Mouse (Mus musculus) midbrain, postnatal 0 days (tissue): ENCODE results near the gene Tmem119. TPM values are rescaled to one million over a fixed set of nuclear protein-coding genes. Genes with fewer than 3 reads are reported as not detected.

Source experiments
- ATAC-seq: fragments of 200-750 bp; cut with Nextera tagmentation; 2 replicates; pipeline ENCODE4 v1.8.0; 2017; ENCODE audit warnings: moderate number of reproducible peaks, mild to moderate bottlenecking, moderate TSS enrichment, moderate library complexity; ENCODE audit not compliant: low FRiP score
- DNase-seq: peaks from one replicate; pipeline ENCODE4 v3.0.0-alpha.2; 2015; ENCODE audit warnings: low spot score
- H3K27ac ChIP-seq: fragments of 300-500 bp; sonication (generic); 2 replicates; pipeline ENCODE4 v1.5.1; 2014; ENCODE audit warnings: low read depth, mild to moderate bottlenecking, low read length, mixed read lengths
- H3K27me3 ChIP-seq: fragments of 300-500 bp; sonication (generic); 2 replicates; pipeline ENCODE4 v1.6.1; 2014; ENCODE audit warnings: low read length, control low read depth, mixed read lengths; ENCODE audit not compliant: insufficient read depth
- H3K36me3 ChIP-seq: fragments of 300-500 bp; sonication (generic); 2 replicates; pipeline ENCODE4 v1.6.1; 2014; ENCODE audit warnings: low read length, control low read depth, mixed read lengths; ENCODE audit not compliant: insufficient read depth
- H3K4me1 ChIP-seq: fragments of 300-500 bp; sonication (generic); 2 replicates; pipeline ENCODE4 v1.6.1; 2014; ENCODE audit warnings: mild to moderate bottlenecking, control low read depth, antibody characterized with exemption, low read length, mixed read lengths; ENCODE audit not compliant: insufficient read depth
- H3K4me2 ChIP-seq: fragments of 300-500 bp; sonication (generic); 2 replicates; pipeline ENCODE4 v1.6.1; 2014; ENCODE audit warnings: low read depth, mild to moderate bottlenecking, low read length, mixed read lengths; ENCODE audit not compliant: poor library complexity, severe bottlenecking
- H3K4me3 ChIP-seq: fragments of 300-500 bp; sonication (generic); 2 replicates; pipeline ENCODE4 v1.5.1; 2014; ENCODE audit warnings: low read depth, mild to moderate bottlenecking, low read length, moderate library complexity
- H3K9ac ChIP-seq: fragments of 300-500 bp; sonication (generic); replicated peaks from 2 replicates; pipeline ENCODE4 v1.6.1; 2014; ENCODE audit warnings: mild to moderate bottlenecking, low read length, moderate library complexity, mixed read lengths; ENCODE audit not compliant: poor library complexity, severe bottlenecking
- H3K9me3 ChIP-seq: fragments of 300-500 bp; sonication (generic); 2 replicates; pipeline ENCODE4 v1.6.1; 2016; ENCODE audit warnings: low read length, control low read depth
- CTCF ChIP-seq: IDR thresholded peaks from 2 replicates; pipeline ENCODE4 v1.5.1; 2016; ENCODE audit warnings: antibody characterized with exemption, mild to moderate bottlenecking
- WGBS: fragments of 180-500 bp; shearing (Covaris S2); extraction: QIAGEN DNeasy Blood & Tissue Kit; methylation state at CpG from one replicate; pipeline ENCODE4 v1.1.7; 2014; 5-methylcytosine and 5-hydroxymethylcytosine counted together
- polyA plus RNA-seq: library from polyadenylated mRNA; unstranded; fragments of >200 nt; fragmentation: Nextera tagmentation; extraction: Ambion mirVana; gene quantifications from 2 replicates; pipeline ENCODE4 v1.2.1, GENCODE M21; 2015
- total RNA-seq: library from RNA; depleted of rRNA; stranded (reverse); fragments of >200 nt; gene quantifications from 2 replicates; pipeline ENCODE4 v1.2.3, GENCODE M21; 2014

The Tmem119 gene
- total and polyA plus RNA-seq, 2 experiments from 2014 or later = 5.9 to 10.1 TPM

- TF ChIP-seq CTCF = no peak
- Histone ChIP-seq H3K9me3 (no peaks in the 10 kb centered on the region), H3K9ac (peak overlapping the region; percentile 95), H3K27ac (peak overlapping the region; percentile 99), H3K36me3 (peaks cover 21% of the 10 kb centered on the region), H3K4me3 (peak overlapping the region; percentile 100), H3K4me1 (peaks cover 9% of the 10 kb centered on the region; the same call in 1 of the 2 replicates), H3K27me3 (no peaks in the 10 kb centered on the region), H3K4me2 (peak overlapping the region; percentile 95)
- peak; percentile 95 for DNase-seq
- peak; percentile 84 for ATAC-seq
- WGBS = under 1% methylated on average over 79 of the region's 97 CpGs
Measured at GRCm38 (mm10) chr5:113771213-113772162, 28.8 kb downstream of the Tmem119 start.

- Histone ChIP-seq H3K36me3 (0 out of 2 replicates have a peak, but pooled peaks cover 4% of the 10 kb centered on the region), H3K27ac (no peak overlapping the region), H3K4me1 (peaks cover 9% of the 10 kb centered on the region; the same call in 1 of the 2 replicates), H3K27me3 (no peaks in the 10 kb centered on the region), H3K4me3 (no peak overlapping the region), H3K9me3 (no peaks in the 10 kb centered on the region), H3K9ac (no peak overlapping the region), H3K4me2 (no peak overlapping the region)
- no peak for TF ChIP-seq CTCF
- 92% methylated on average over 8 of the region's 8 CpGs for whole genome bisulfite sequencing
- DNase-seq (no peak), ATAC-seq (no peak)
Measured at GRCm38 (mm10) chr5:113768806-113769205, 31.5 kb downstream of the Tmem119 start.

GRCm38 (mm10) chr5:113765641-113766526 lies 34.4 kb downstream of the Tmem119 start:
- peaks cover 18% of the 10 kb centered on the region for H3K36me3 ChIP-seq

GRCm38 (mm10) chr5:113764426-113764825 lies 35.9 kb downstream of the Tmem119 start:
- DNase-seq (no peak), ATAC-seq (no peak)
- H3K27me3 ChIP-seq = no peaks in the 10 kb centered on the region
- no peak overlapping the region for H3K27ac ChIP-seq
- H3K4me1 ChIP-seq = no peaks in the 10 kb centered on the region
- WGBS = 95% methylated on average over 7 of the region's 7 CpGs
- H3K4me3 ChIP-seq = no peak overlapping the region
- H3K9me3 ChIP-seq = no peaks in the 10 kb centered on the region
- no peak overlapping the region for H3K9ac ChIP-seq
- peaks cover 26% of the 10 kb centered on the region for H3K36me3 ChIP-seq
- no peak overlapping the region for H3K4me2 ChIP-seq
- no peak for TF ChIP-seq CTCF

More at GRCm38 (mm10) chr5:113765641-113766526, 34.4 kb downstream of the Tmem119 start:
- no peak overlapping the region for H3K4me3 ChIP-seq
- WGBS = 89% methylated on average over 13 of the region's 13 CpGs
- ATAC-seq = no peak
- DNase-seq = no peak
- no peak overlapping the region for H3K9ac ChIP-seq
- H3K4me1 ChIP-seq = peaks cover 9% of the 10 kb centered on the region; the same call in 1 of the 2 replicates
- H3K27me3 ChIP-seq = no peaks in the 10 kb centered on the region
- no peaks in the 10 kb centered on the region for H3K9me3 ChIP-seq
- no peak overlapping the region for H3K4me2 ChIP-seq
- TF ChIP-seq CTCF = no peak
- H3K27ac ChIP-seq = no peak overlapping the region

- Histone ChIP-seq H3K4me2 (no peak overlapping the region), H3K9ac (no peak overlapping the region), H3K4me1 (no peaks in the 10 kb centered on the region), H3K9me3 (no peaks in the 10 kb centered on the region), H3K27me3 (no peaks in the 10 kb centered on the region), H3K27ac (no peak overlapping the region), H3K4me3 (no peak overlapping the region), H3K36me3 (peaks cover 50% of the 10 kb centered on the region)
- no peak for ATAC-seq
- DNase-seq = no peak
- 94% methylated on average over 2 of the region's 2 CpGs for WGBS
- no peak for TF ChIP-seq CTCF
Measured at GRCm38 (mm10) chr5:113761585-113761984, 38.7 kb downstream of the Tmem119 start.
